Mouse (Mus musculus) liver, embryonic 14.5 days (tissue): ENCODE data around the gene Col1a2.

Experiments used
- CTCF ChIP-seq: IDR thresholded peaks from 2 replicates; pipeline ENCODE4 v1.5.1; 2016; ENCODE audit warnings: antibody characterized with exemption, low read depth, control low read depth
- EP300 ChIP-seq: IDR thresholded peaks from 2 replicates; pipeline ENCODE4 v1.6.1; 2016; ENCODE audit warnings: antibody characterized with exemption, low read depth

DNA sequence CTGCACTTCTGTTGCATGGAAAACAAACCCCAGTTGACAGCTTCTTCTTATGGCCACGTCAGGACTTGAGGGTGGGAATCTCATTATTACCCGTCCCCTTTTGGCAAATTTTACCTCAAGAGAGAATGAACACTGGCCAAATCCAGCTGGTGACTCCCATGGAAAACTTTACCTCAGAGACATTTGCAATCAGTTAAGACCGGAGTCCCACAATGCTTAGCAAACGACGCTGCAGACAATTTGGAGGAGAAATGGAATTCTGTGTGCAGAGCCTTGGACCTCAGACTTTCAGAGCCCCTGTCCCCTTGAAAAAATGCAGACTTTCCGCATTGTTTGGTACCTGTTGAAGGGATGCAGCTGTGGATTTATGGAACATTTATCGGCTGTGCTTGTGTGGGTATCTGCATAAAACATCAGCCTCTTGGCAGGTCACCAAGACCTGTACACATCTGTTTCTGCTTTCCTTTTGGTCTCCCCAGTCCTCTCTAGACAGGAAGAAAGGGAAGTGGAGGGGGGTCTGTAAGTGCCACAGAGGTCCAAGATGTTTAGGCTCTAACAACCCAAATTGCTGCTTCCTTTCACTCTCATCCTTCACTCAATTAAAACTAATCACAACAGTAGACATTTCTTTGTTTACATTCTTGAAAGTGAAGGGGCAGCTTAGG, 20.5 kb upstream of the Col1a2 start:
- TF ChIP-seq CTCF = no peak
- no peak for TF ChIP-seq EP300
